Mouse (Mus musculus): ENCODE measurements at regions not wholly inside any gene's neighbourhood (a gene's known extent, or its start where the extent isn't known, plus 50 kb on each side); places are given as distances from the start of the nearest gene placed in this dataset.

DNA sequence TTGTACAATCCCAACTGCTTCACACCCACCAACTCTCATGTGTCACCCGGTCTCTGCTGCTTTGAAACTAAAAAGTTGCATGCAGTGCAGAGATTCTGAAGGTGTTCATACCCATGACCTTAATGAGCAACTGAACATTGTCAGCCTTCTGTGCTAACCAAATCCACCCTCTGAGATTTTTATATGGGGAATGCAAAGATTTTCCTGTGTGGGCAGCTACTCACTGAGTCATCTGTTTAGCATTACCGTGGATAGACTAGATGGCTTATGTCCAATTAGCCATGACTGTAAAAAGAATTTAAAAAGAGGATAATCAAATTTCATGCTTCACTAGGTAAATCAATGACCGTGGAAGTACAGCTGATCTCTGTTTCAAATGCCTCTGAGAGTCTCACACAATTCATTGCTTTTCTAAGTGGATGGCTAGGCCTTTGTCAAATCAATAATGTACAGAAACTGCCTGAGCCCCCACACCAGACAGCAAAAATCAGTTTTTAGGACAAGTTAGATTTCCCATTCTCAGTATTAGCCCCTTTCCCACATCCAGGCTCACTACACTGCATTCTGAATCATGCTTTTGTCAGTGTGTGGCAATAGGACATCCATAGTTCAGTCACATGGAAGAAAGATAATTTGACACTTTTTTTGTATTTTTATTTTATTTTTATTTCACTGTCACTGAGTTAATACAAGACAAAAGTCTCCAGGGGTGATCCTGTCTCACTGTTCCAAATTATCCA is 781.8 kb upstream of the Ins1 start:
- ATAC-seq, result peak; percentile 56
- no peaks in the 10 kb centered on the region for H3K27me3 ChIP-seq (replicated peaks; ENCODE audit: control insufficient read depth, insufficient read depth, low read length)
- H3K27ac ChIP-seq (ENCODE audit: low read depth, low read length), result no peak overlapping the region
- 15% methylated on average over 3 of the region's 3 CpGs for WGBS
- no peaks in the 10 kb centered on the region; the same call in 1 of the 2 replicates for H3K4me1 ChIP-seq (ENCODE audit: control insufficient read depth, insufficient read depth, low read depth, low read length)
- no peak overlapping the region for H3K9ac ChIP-seq (ENCODE audit: low read depth, low read length)
- no peaks in the 10 kb centered on the region for H3K9me3 ChIP-seq (ENCODE audit: control insufficient read depth, low read length)
- no peaks in the 10 kb centered on the region for H3K36me3 ChIP-seq (ENCODE audit: control insufficient read depth, insufficient read depth, low read length)
- no peak overlapping the region for H3K4me3 ChIP-seq (ENCODE audit: low read length)
- H3K4me2 ChIP-seq (ENCODE audit: low read length), result no peak overlapping the region
